Mouse (Mus musculus) olfactory bulb, adult 2 months (tissue): ENCODE measurements around the gene Pcbd2. TPM values are rescaled to one million over a fixed set of nuclear protein-coding genes. Genes with fewer than 3 reads are reported as not detected.

ENCODE experiments used
- H3K27ac ChIP-seq: fragments of 200-500 bp; 2 replicates; pipeline ENCODE4 v1.5.1; 2012; ENCODE audit warnings: low read depth, low read length; ENCODE audit not compliant: insufficient read depth
- H3K4me1 ChIP-seq: fragments of 200-500 bp; 2 replicates; pipeline ENCODE4 v1.6.1; 2012; ENCODE audit warnings: low read length; ENCODE audit not compliant: control insufficient read depth, insufficient read depth
- H3K4me3 ChIP-seq: fragments of 200-500 bp; 2 replicates; pipeline ENCODE4 v1.5.1; 2012; ENCODE audit warnings: mild to moderate bottlenecking, low read depth, low read length, moderate library complexity; ENCODE audit not compliant: insufficient read depth
- CTCF ChIP-seq: fragments of 200-500 bp; IDR thresholded peaks from 2 replicates; pipeline ENCODE4 v1.5.1; 2012; ENCODE audit warnings: low read depth, mild to moderate bottlenecking, low read length, moderate library complexity; ENCODE audit not compliant: insufficient read depth
- POLR2A ChIP-seq: fragments of 200-500 bp; IDR thresholded peaks from 2 replicates; pipeline ENCODE4 v1.6.1; 2012; ENCODE audit warnings: mild to moderate bottlenecking, low read depth, low read length, moderate library complexity; ENCODE audit not compliant: insufficient read depth
- WGBS: fragments of 180-500 bp; shearing (Covaris S2); methylation state at CpG from one replicate; pipeline ENCODE4 v1.1.7; 2018; 5-methylcytosine and 5-hydroxymethylcytosine counted together
- polyA plus RNA-seq: library from polyadenylated mRNA; stranded (reverse); fragments of >200 nt; gene quantifications from 2 replicates; pipeline ENCODE4 v1.2.4, GENCODE M21; 2012; ENCODE audit warnings: low replicate concordance; ENCODE audit not compliant: missing spikeins, insufficient read depth, insufficient read length

Pcbd2 gene
- polyA plus RNA-seq, 1 experiment, result not detected

DNA sequence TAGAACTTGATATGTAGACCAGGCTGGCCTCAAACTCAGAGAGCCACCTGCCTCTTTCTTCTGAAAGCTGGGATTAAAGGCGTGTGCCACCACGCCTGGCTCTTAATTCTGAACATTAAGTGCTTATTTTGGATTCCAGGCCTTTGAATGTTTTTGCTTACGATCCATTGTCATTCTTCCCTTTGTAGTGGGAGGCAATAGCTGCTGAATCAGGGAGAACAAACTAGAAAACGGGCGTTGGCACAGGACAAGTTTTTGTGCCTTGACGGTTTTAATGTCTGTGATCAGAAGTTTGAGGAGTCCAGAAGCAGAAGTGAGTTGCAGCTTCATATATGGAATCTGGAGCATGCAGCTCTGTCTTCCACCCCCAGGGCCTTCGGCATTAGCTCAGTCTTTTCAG lies 3.5 kb downstream of the Pcbd2 start:
- H3K4me1 ChIP-seq, result peaks cover 2% of the 10 kb centered on the region; the same call in 1 of the 2 replicates
- TF ChIP-seq CTCF, result no peak
- no peak for TF ChIP-seq POLR2A
- no peak overlapping the region for H3K27ac ChIP-seq
- WGBS, result 76% methylated on average over 7 of the region's 7 CpGs
- H3K4me3 ChIP-seq, result no peak overlapping the region

- Histone ChIP-seq H3K4me3 (no peak overlapping the region), H3K4me1 (peaks cover 2% of the 10 kb centered on the region; the same call in 1 of the 2 replicates), H3K27ac (no peak overlapping the region)
- TF ChIP-seq POLR2A, result no peak
- no peak for TF ChIP-seq CTCF
- 77% methylated on average over 2 of the region's 2 CpGs for WGBS
Observed at GRCm38 (mm10) chr13:55732121-55732520, 5.0 kb downstream of the Pcbd2 start.

DNA sequence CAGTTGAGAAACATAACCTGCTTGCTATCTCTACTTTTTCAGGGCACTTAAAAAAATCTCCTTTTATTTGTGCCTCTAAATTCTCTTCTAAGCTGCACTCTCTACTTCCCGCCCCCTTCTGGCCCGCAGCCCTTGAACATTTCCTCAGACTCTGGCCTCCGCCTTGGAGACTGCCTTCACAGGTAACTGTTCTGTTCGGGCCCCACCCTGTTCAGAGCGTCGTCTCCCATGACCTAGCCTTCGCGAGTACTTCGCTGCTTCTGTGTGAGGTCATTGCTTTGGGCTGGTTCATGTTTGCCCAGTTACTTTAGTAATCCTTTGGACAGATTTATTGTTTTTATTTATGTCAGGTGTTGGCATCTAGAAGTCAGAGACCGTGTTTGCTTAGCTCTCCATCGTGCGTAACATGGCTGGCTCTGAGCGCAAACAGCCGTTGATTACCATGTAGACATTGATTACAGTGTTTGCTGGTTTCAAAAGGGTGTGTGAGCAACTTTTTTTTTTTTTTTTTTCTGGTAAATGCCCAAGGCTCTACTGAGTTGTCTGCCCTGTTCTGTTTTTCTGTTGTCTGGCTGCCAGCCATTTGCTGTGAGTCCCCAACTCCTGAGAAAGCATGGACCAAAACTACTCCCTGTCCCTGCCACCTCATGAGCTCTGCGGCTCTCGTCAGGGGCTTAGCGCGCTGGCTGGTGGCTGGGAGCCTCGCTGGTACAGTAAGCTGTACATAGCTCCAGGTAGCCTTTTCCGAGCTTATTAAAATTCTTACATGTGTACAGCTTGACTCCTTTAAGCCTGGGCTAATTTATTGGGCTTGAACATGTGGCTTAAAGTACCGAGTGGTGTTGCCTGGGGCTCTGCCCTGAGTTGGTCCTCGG lies 6.7 kb downstream of the Pcbd2 start:
- 71% methylated on average over 22 of the region's 22 CpGs for WGBS
- Histone ChIP-seq H3K27ac (no peak overlapping the region), H3K4me1 (0 out of 2 replicates have a peak, but pooled peaks cover 2% of the 10 kb centered on the region), H3K4me3 (no peak overlapping the region)
- TF ChIP-seq POLR2A, result no peak
- TF ChIP-seq CTCF, result no peak

- 97% methylated on average over 8 of the region's 8 CpGs for WGBS
Observed at GRCm38 (mm10) chr13:55737885-55738284, 10.7 kb downstream of the Pcbd2 start.

DNA sequence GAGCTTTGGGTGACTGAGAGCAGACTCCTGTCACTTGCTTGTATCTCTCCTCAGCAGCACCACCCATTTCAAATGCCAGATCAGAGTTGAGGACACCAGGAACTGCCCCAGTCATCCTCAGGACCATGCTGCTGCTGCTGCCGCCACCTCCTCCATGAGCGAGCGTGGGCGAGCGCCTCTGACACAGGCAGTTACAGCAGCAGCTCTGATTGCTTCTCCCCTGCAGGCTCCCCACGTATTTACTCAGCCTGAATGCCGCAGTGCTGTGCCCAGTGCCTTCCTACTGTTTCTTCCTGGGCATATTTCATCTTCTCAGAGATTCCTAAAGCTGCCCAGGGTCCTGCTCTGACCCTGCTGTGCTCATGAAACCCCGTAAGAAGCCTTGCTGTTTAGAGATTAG lies 15.1 kb downstream of the Pcbd2 start:
- WGBS, result 44% methylated on average over 8 of the region's 8 CpGs
- Histone ChIP-seq H3K27ac (peak overlapping the region; percentile 59; the same call in 1 of the 2 replicates), H3K4me3 (no peak overlapping the region), H3K4me1 (peaks cover 15% of the 10 kb centered on the region)
- TF ChIP-seq CTCF (no peak), POLR2A (no peak)

More at GRCm38 (mm10) chr13:55737885-55738284, 10.7 kb downstream of the Pcbd2 start:
- Histone ChIP-seq H3K4me1 (peaks cover 14% of the 10 kb centered on the region), H3K27ac (no peak overlapping the region), H3K4me3 (no peak overlapping the region)
- no peak for TF ChIP-seq CTCF
- TF ChIP-seq POLR2A, result no peak

GRCm38 (mm10) chr13:55754380-55754779 lies 27.2 kb downstream of the Pcbd2 start:
- no peak overlapping the region for H3K27ac ChIP-seq
- peaks cover 5% of the 10 kb centered on the region for H3K4me1 ChIP-seq
- WGBS, result 88% methylated on average over 13 of the region's 13 CpGs
- TF ChIP-seq CTCF, result no peak
- TF ChIP-seq POLR2A, result no peak
- H3K4me3 ChIP-seq, result no peak overlapping the region

GRCm38 (mm10) chr13:55756789-55757188 lies 29.6 kb downstream of the Pcbd2 start:
- Histone ChIP-seq H3K4me3 (no peak overlapping the region), H3K27ac (no peak overlapping the region), H3K4me1 (peaks cover 5% of the 10 kb centered on the region)
- TF ChIP-seq POLR2A, result no peak
- TF ChIP-seq CTCF, result no peak
- 49% methylated on average over 8 of the region's 8 CpGs for WGBS

DNA sequence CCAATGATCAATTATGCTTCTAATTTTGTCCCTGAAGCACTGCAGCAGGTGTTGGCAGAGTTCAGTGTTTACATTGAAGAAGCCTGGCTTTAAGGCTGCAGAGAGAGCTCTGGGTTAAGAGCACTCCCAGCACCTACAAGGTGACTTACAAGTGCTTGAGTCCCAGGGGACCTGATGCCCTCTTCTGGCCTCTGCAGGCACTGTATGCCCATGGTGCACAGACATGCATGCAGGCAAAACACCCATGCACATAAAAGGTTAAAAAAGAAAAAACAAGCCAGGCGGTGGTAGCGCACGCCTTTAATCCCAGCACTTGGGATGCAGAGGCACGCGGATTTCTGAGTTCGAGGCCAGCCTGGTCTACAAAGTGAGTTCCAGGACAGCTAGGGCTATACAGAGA lies 30.5 kb downstream of the Pcbd2 start:
- no peak overlapping the region for H3K4me3 ChIP-seq
- WGBS, result 91% methylated on average over 6 of the region's 6 CpGs
- H3K4me1 ChIP-seq, result peaks cover 5% of the 10 kb centered on the region
- TF ChIP-seq CTCF, result no peak
- no peak overlapping the region for H3K27ac ChIP-seq

GRCm38 (mm10) chr13:55760576-55760975 lies 33.4 kb downstream of the Pcbd2 start:
- TF ChIP-seq POLR2A, result no peak
- no peak for TF ChIP-seq CTCF
- no peak overlapping the region for H3K27ac ChIP-seq
- peaks cover 5% of the 10 kb centered on the region for H3K4me1 ChIP-seq
- WGBS, result 53% methylated on average over 10 of the region's 10 CpGs
- no peak overlapping the region for H3K4me3 ChIP-seq

DNA sequence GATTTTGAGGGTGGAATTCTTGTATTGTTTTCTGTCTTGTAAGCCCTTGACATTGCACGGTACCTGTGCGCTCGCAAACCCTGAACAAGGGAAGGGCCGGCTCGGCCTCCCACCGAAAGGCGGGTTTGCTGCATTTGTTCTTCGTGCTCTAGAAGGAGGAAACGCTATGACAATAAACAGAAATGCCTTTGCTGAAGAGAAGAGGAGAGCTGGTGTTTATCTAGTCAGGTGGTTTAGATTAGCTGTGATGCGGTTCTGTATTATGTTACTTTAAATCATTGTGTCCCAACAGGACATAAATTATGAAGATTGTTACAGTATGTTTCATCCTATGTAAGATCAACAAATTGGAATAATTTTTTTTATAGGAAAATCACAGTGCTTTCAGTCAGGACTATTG lies 34.3 kb downstream of the Pcbd2 start:
- Histone ChIP-seq H3K4me1 (peaks cover 4% of the 10 kb centered on the region), H3K27ac (no peak overlapping the region), H3K4me3 (no peak overlapping the region)
- TF ChIP-seq POLR2A, result no peak
- no peak for TF ChIP-seq CTCF
- 93% methylated on average over 10 of the region's 10 CpGs for WGBS
